Mouse (Mus musculus): ENCODE data around the gene U2af1.

- TF ChIP-seq CTCF (IDR thresholded peaks at IDR 0.05; ENCODE audit: low read depth, low read length) (no peak), POLR2AphosphoS5 (IDR thresholded peaks at IDR 0.05; ENCODE audit: insufficient replicate concordance, low read depth, low read length) (no peak)
Measured at GRCm38 (mm10) chr17:31674426-31674825, 15.7 kb upstream of the U2af1 start.
